Mouse (Mus musculus): ENCODE measurements at regions not wholly inside any gene's neighbourhood (a gene's known extent, or its start where the extent isn't known, plus 50 kb on each side); places are given as distances from the start of the nearest gene placed in this dataset.

- TF ChIP-seq KAT2A (IDR thresholded peaks at IDR 0.05; ENCODE audit: insufficient replicate concordance, low read length) (no peak), RAD21 (IDR thresholded peaks at IDR 0.05; ENCODE audit: low read depth, low read length) (no peak; the same call in 1 of the 2 replicates), JUN (IDR thresholded peaks at IDR 0.05; ENCODE audit: insufficient read depth, low read depth, low read length) (peak; percentile 86), MAX (IDR thresholded peaks at IDR 0.05; ENCODE audit: low read length) (peak; percentile 74; the same call in 1 of the 2 replicates), EP300 (IDR thresholded peaks at IDR 0.05; ENCODE audit: low read length) (peak; percentile 94), MAZ (IDR thresholded peaks at IDR 0.05; ENCODE audit: low read depth, low read length) (0 out of 2 replicates have a peak, but pooled peaks have one; percentile 47), MEF2A (IDR thresholded peaks at IDR 0.05; ENCODE audit: borderline replicate concordance, low read depth, low read length) (peak; percentile 79), SMC3 (IDR thresholded peaks at IDR 0.05; ENCODE audit: low read depth, low read length) (0 out of 2 replicates have a peak, but pooled peaks have one; percentile 2), MAFK (IDR thresholded peaks at IDR 0.05; ENCODE audit: insufficient replicate concordance, low read length) (peak; percentile 89), NRF1 (IDR thresholded peaks at IDR 0.05; ENCODE audit: low read depth, low read length) (no peak), ZC3H11A (IDR thresholded peaks at IDR 0.05; ENCODE audit: low read depth, low read length) (no peak), CTCF (conservative IDR thresholded peaks at IDR 0.05 in 1 of 2, IDR thresholded peaks at IDR 0.05 in 1 of 2; ENCODE audit: low read depth in 2 of 2, low read length in 2 of 2) (peak in 1 of 2 experiments; percentile 5; a peak in 1 of 4 replicates), HCFC1 (IDR thresholded peaks at IDR 0.05; ENCODE audit: low read depth, low read length) (no peak), USF1 (IDR thresholded peaks at IDR 0.05; ENCODE audit: low read depth, low read length) (no peak), CHD1 (IDR thresholded peaks at IDR 0.05; ENCODE audit: low read depth, low read length) (no peak), E2F4 (IDR thresholded peaks at IDR 0.05; ENCODE audit: insufficient replicate concordance, low read depth, low read length) (no peak), PAX5 (IDR thresholded peaks at IDR 0.05; ENCODE audit: low read length) (no peak), ZKSCAN1 (IDR thresholded peaks at IDR 0.05; ENCODE audit: borderline replicate concordance, low read depth, low read length) (no peak), ELF1 (IDR thresholded peaks at IDR 0.05; ENCODE audit: low read depth, low read length) (0 out of 2 replicates have a peak, but pooled peaks have one; percentile 33), MYC (IDR thresholded peaks at IDR 0.05; ENCODE audit: low read depth, low read length) (peak; percentile 58; the same call in 1 of the 2 replicates), MXI1 (IDR thresholded peaks at IDR 0.05; ENCODE audit: low read depth, low read length) (peak; percentile 50; the same call in 1 of the 2 replicates), POLR2AphosphoS2 (IDR thresholded peaks at IDR 0.05; ENCODE audit: low read depth, low read length) (no peak), SIN3A (IDR thresholded peaks at IDR 0.05; ENCODE audit: low read length) (peak; percentile 60; the same call in 1 of the 2 replicates), POLR2A (IDR thresholded peaks at IDR 0.05; ENCODE audit: low read depth, low read length) (no peak), ETS1 (conservative IDR thresholded peaks at IDR 0.05; ENCODE audit: low read depth, low read length) (peak; percentile 78)
Observed at GRCm38 (mm10) chr15:37081836-37082235, 74.3 kb upstream of the Zfp706 start (continued).

- no peak overlapping the region for H3K9ac ChIP-seq (ENCODE audit: insufficient read depth, low read depth)
- DNase-seq (ENCODE audit: extremely low read depth) = no peak
- H3K27ac ChIP-seq (ENCODE audit: insufficient read depth, low read depth) = no peak overlapping the region
- no peaks in the 10 kb centered on the region for H3K36me3 ChIP-seq (replicated peaks in 1 of 2; ENCODE audit: control insufficient read depth in 1 of 2, insufficient read depth in 1 of 2, low read length in 1 of 2)
- TF ChIP-seq ZNF384 (IDR thresholded peaks at IDR 0.05; ENCODE audit: low read depth, low read length) (peak; percentile 89), USF2 (conservative IDR thresholded peaks at IDR 0.05; ENCODE audit: low read depth, low read length) (no peak)
- peaks cover 6 to 20% of the 10 kb centered on the region in 2 experiments; a peak in 3 of 4 replicates for H3K4me1 ChIP-seq (ENCODE audit: control insufficient read depth in 1 of 2, insufficient read depth in 2 of 2)
- H3K27me3 ChIP-seq (replicated peaks) = no peaks in the 10 kb centered on the region
- dilution Hi-C loops (cut with MboI; ENCODE audit: extremely low pct_ligation_motif_present, extremely low pct_unique_long_range_greater_than_20kb, low sequenced_read_pairs) = no loop called here
- H3K4me2 ChIP-seq (ENCODE audit: insufficient read depth, low read depth, poor library complexity, severe bottlenecking) = no peak overlapping the region
- H3K79me2 ChIP-seq (replicated peaks; ENCODE audit: control insufficient read depth, extremely low read depth, insufficient read depth, poor library complexity, severe bottlenecking) = no peaks in the 10 kb centered on the region
- in situ Hi-C loops (cut with MboI; ENCODE audit: low pct_ligation_motif_present, low pct_unique_long_range_greater_than_20kb, low sequenced_read_pairs) = no loop called here
- H3K4me3 ChIP-seq (replicated peaks in 1 of 3; ENCODE audit: low read depth in 2 of 3, low read length in 2 of 3, poor library complexity in 1 of 3) = no peak overlapping the region
- H3K9me3 ChIP-seq (replicated peaks; ENCODE audit: low read length) = peaks cover 9% of the 10 kb centered on the region
Observed at GRCm38 (mm10) chr15:37080931-37081330, 73.4 kb upstream of the Zfp706 start.
